Mouse (Mus musculus) erythroblast, embryonic 14.5 days (primary cell): ENCODE measurements around the gene Eif2ak3. TPM values are rescaled to one million over a fixed set of nuclear protein-coding genes. Genes with fewer than 3 reads are reported as not detected.

Experiments
- H3K27me3 ChIP-seq: 2 replicates; pipeline ENCODE4 v1.6.1; 2012; ENCODE audit warnings: inconsistent platforms; ENCODE audit not compliant: control insufficient read depth
- H3K36me3 ChIP-seq: 2 replicates; pipeline ENCODE4 v1.6.1; 2012; ENCODE audit warnings: mild to moderate bottlenecking, inconsistent platforms; ENCODE audit not compliant: control insufficient read depth
- H3K4me1 ChIP-seq: 2 replicates; pipeline ENCODE4 v1.6.1; 2012; ENCODE audit warnings: inconsistent platforms; ENCODE audit not compliant: control insufficient read depth
- H3K4me3 ChIP-seq: replicated peaks from 2 replicates; pipeline ENCODE3; 2012; ENCODE audit warnings: moderate library complexity, mild to moderate bottlenecking, inconsistent platforms
- H3K9me3 ChIP-seq: 2 replicates; pipeline ENCODE4 v1.6.1; 2012; ENCODE audit warnings: low read length, inconsistent platforms, mixed read lengths; ENCODE audit not compliant: control insufficient read depth
- GATA1 ChIP-seq: IDR thresholded peaks from 2 replicates; pipeline ENCODE4 v1.6.1; 2012; ENCODE audit warnings: low read length, inconsistent platforms, mixed read lengths
- TAL1 ChIP-seq: IDR thresholded peaks from 3 replicates; pipeline ENCODE4 v1.6.1; 2012; ENCODE audit warnings: low read length, inconsistent platforms, mixed read lengths
- polyA plus RNA-seq: library from polyadenylated mRNA; stranded (reverse); fragments of >175 nt; gene quantifications from 2 replicates; pipeline ENCODE4 v1.2.3, GENCODE M21; 2012

The Eif2ak3 gene
- polyA plus RNA-seq, 1 experiment, result 0.09 TPM

- Histone ChIP-seq H3K27me3 (peaks cover 30% of the 10 kb centered on the region), H3K4me3 (no peak overlapping the region), H3K4me1 (no peaks in the 10 kb centered on the region; the same call in 1 of the 2 replicates), H3K36me3 (peaks cover 16% of the 10 kb centered on the region), H3K9me3 (no peaks in the 10 kb centered on the region)
- TF ChIP-seq GATA1 (no peak), TAL1 (no peak)
Observed at GRCm38 (mm10) chr6:70910285-70910684, 66.0 kb downstream of the Eif2ak3 start.

- Histone ChIP-seq H3K4me3 (no peak overlapping the region), H3K4me1 (no peaks in the 10 kb centered on the region), H3K9me3 (no peaks in the 10 kb centered on the region), H3K27me3 (peaks cover 30% of the 10 kb centered on the region), H3K36me3 (peaks cover under 1% of the 10 kb centered on the region; the same call in 1 of the 2 replicates)
- TF ChIP-seq TAL1, result no peak
- TF ChIP-seq GATA1, result no peak
Observed at GRCm38 (mm10) chr6:70911668-70912395, 67.5 kb downstream of the Eif2ak3 start.

GRCm38 (mm10) chr6:70912396-70912765, 68.1 kb downstream of the Eif2ak3 start:
- Histone ChIP-seq H3K36me3 (no peaks in the 10 kb centered on the region), H3K9me3 (no peaks in the 10 kb centered on the region), H3K27me3 (peaks cover 30% of the 10 kb centered on the region), H3K4me3 (no peak overlapping the region), H3K4me1 (no peaks in the 10 kb centered on the region)
- TF ChIP-seq TAL1, result no peak
- no peak for TF ChIP-seq GATA1

- Histone ChIP-seq H3K4me1 (no peaks in the 10 kb centered on the region), H3K4me3 (no peak within 1 kb of the TSS), H3K36me3 (no peaks in the 10 kb centered on the region), H3K9me3 (no peaks in the 10 kb centered on the region), H3K27me3 (peaks cover 7% of the 10 kb centered on the region)
- TF ChIP-seq GATA1 (no peak), TAL1 (no peak)
Observed at GRCm38 (mm10) chr6:70918827-70919226, 74.5 kb downstream of the Eif2ak3 start, which contains the start of gene Tex37. Tex37 (minus strand) TSS chr6:70918927.

GRCm38 (mm10) chr6:70921274-70922074, 77.2 kb downstream of the Eif2ak3 start:
- Histone ChIP-seq H3K27me3 (peaks cover 7% of the 10 kb centered on the region), H3K4me1 (no peaks in the 10 kb centered on the region), H3K36me3 (no peaks in the 10 kb centered on the region), H3K9me3 (no peaks in the 10 kb centered on the region), H3K4me3 (no peak overlapping the region)
- TF ChIP-seq GATA1 (no peak), TAL1 (no peak)

- H3K4me1 ChIP-seq, result no peaks in the 10 kb centered on the region
- no peaks in the 10 kb centered on the region for H3K36me3 ChIP-seq
- H3K4me3 ChIP-seq, result no peak overlapping the region
- TF ChIP-seq TAL1 (no peak), GATA1 (no peak)
- H3K27me3 ChIP-seq, result no peaks in the 10 kb centered on the region
- no peaks in the 10 kb centered on the region for H3K9me3 ChIP-seq
Observed at GRCm38 (mm10) chr6:70931801-70932200, 87.5 kb downstream of the Eif2ak3 start.

- no peak for TF ChIP-seq TAL1
- no peak for TF ChIP-seq GATA1
Observed at GRCm38 (mm10) chr6:70953274-70953673, 109.0 kb downstream of the Eif2ak3 start.

GRCm38 (mm10) chr6:70954040-70954439, 109.7 kb downstream of the Eif2ak3 start:
- Histone ChIP-seq H3K4me1 (peaks cover 1% of the 10 kb centered on the region; the same call in 1 of the 2 replicates), H3K36me3 (no peaks in the 10 kb centered on the region), H3K9me3 (peaks cover 5% of the 10 kb centered on the region; the same call in 1 of the 2 replicates), H3K4me3 (no peak overlapping the region), H3K27me3 (peaks cover 75% of the 10 kb centered on the region)
- TF ChIP-seq GATA1 (no peak), TAL1 (no peak)

More at GRCm38 (mm10) chr6:70953274-70953673, 109.0 kb downstream of the Eif2ak3 start:
- peaks cover 1% of the 10 kb centered on the region; the same call in 1 of the 2 replicates for H3K4me1 ChIP-seq
- H3K4me3 ChIP-seq, result no peak overlapping the region
- H3K36me3 ChIP-seq, result no peaks in the 10 kb centered on the region
- H3K9me3 ChIP-seq, result peaks cover 5% of the 10 kb centered on the region; the same call in 1 of the 2 replicates
- peaks cover 68% of the 10 kb centered on the region for H3K27me3 ChIP-seq

Other genes with a start within 250 kb of the Eif2ak3 start
- gene Rpia, start 52.3 kb upstream of the Eif2ak3 start, polyA plus RNA-seq, result 1.7 and 3.0 TPM in 2 replicates
- gene Tex37, start 74.4 kb downstream of the Eif2ak3 start, polyA plus RNA-seq, result not detected in 2 replicates
- gene Foxi3, start 112.0 kb downstream of the Eif2ak3 start, polyA plus RNA-seq, result not detected in 2 replicates